Mouse (Mus musculus) hindbrain, postnatal 0 days (tissue): ENCODE data around the gene Tom1. TPM values are rescaled to one million over a fixed set of nuclear protein-coding genes. Genes with fewer than 3 reads are reported as not detected.

Experiments
- ATAC-seq: fragments of 200-750 bp; cut with Nextera tagmentation; 2 replicates; pipeline ENCODE4 v1.8.0; 2017; ENCODE audit warnings: mild to moderate bottlenecking, moderate TSS enrichment, moderate library complexity
- DNase-seq: peaks from one replicate; pipeline ENCODE4 v3.0.0-alpha.2; 2015; ENCODE audit warnings: low spot score
- H3K27ac ChIP-seq: fragments of 300-500 bp; sonication (generic); 2 replicates; pipeline ENCODE4 v1.5.1; 2014; ENCODE audit warnings: mild to moderate bottlenecking
- H3K27me3 ChIP-seq: fragments of 300-500 bp; sonication (generic); 2 replicates; pipeline ENCODE4 v1.6.1; 2014; ENCODE audit warnings: low read length, mixed read lengths; ENCODE audit not compliant: insufficient read depth
- H3K36me3 ChIP-seq: fragments of 300-500 bp; sonication (generic); 2 replicates; pipeline ENCODE4 v1.6.1; 2014; ENCODE audit warnings: low read length, mixed read lengths; ENCODE audit not compliant: insufficient read depth
- H3K4me1 ChIP-seq: fragments of 300-500 bp; sonication (generic); 2 replicates; pipeline ENCODE4 v1.6.1; 2014; ENCODE audit warnings: antibody characterized with exemption, low read length, mixed read lengths; ENCODE audit not compliant: insufficient read depth
- H3K4me2 ChIP-seq: fragments of 300-500 bp; sonication (generic); 2 replicates; pipeline ENCODE4 v1.6.1; 2014; ENCODE audit warnings: low read depth, mild to moderate bottlenecking, low read length, moderate library complexity, mixed read lengths
- H3K4me3 ChIP-seq: fragments of 300-500 bp; sonication (generic); 2 replicates; pipeline ENCODE4 v1.5.1; 2014; ENCODE audit warnings: low read length
- H3K9ac ChIP-seq: fragments of 300-500 bp; sonication (generic); replicated peaks from 2 replicates; pipeline ENCODE4 v1.6.1; 2014; ENCODE audit warnings: mild to moderate bottlenecking, low read length, moderate library complexity, mixed read lengths
- H3K9me3 ChIP-seq: fragments of 300-500 bp; sonication (generic); 2 replicates; pipeline ENCODE4 v1.6.1; 2016; ENCODE audit warnings: low read length, mixed read lengths
- CTCF ChIP-seq: IDR thresholded peaks from 2 replicates; pipeline ENCODE4 v1.5.1; 2016; ENCODE audit warnings: antibody characterized with exemption, control low read depth, low read depth
- WGBS: fragments of 180-500 bp; shearing (Covaris S2); extraction: QIAGEN DNeasy Blood & Tissue Kit; methylation state at CpG from one replicate; pipeline ENCODE4 v1.1.7; 2014; 5-methylcytosine and 5-hydroxymethylcytosine counted together
- polyA plus RNA-seq: library from polyadenylated mRNA; unstranded; fragments of >200 nt; fragmentation: Nextera tagmentation; extraction: Ambion mirVana; gene quantifications from 2 replicates; pipeline ENCODE4 v1.2.1, GENCODE M21; 2015
- total RNA-seq: library from RNA; depleted of rRNA; stranded (reverse); fragments of >200 nt; gene quantifications from 2 replicates; pipeline ENCODE4 v1.2.3, GENCODE M21; 2014

Tom1 gene
- total and polyA plus RNA-seq, 2 experiments from 2014 or later = 45.9 to 48.2 TPM

DNA sequence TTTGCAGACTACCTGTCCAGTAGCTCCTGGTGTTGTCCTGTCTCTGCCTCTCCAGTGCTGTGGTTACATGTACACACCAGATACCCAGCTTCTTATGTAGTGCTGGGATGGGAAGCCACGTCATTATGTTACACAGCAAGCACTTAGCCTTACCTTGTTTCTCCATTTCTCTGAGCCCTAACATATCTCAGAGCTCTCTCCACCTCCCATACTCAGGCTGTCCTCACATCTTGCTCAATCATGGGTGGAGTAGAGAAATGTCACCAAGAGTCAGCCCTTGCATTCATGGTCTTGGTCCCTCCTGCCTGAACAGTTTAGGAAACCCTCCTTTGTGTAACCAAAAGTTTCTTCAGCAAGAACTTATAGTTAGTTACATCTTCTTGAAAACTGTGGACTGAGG is 6.2 kb downstream of the Tom1 start:
- DNase-seq (no peak), ATAC-seq (no peak)
- no peak for TF ChIP-seq CTCF
- H3K27me3 ChIP-seq = no peaks in the 10 kb centered on the region
- no peak overlapping the region for H3K9ac ChIP-seq
- no peaks in the 10 kb centered on the region for H3K9me3 ChIP-seq
- no peaks in the 10 kb centered on the region for H3K4me1 ChIP-seq
- no peaks in the 10 kb centered on the region for H3K36me3 ChIP-seq
- no peak overlapping the region for H3K4me3 ChIP-seq
- no peak overlapping the region for H3K27ac ChIP-seq
- 76% methylated on average over 1 of the region's 1 CpGs for WGBS
- H3K4me2 ChIP-seq = no peak overlapping the region

- WGBS = 85% methylated on average over 2 of the region's 2 CpGs
- DNase-seq (no peak), ATAC-seq (no peak)
- Histone ChIP-seq H3K27ac (no peak overlapping the region), H3K36me3 (no peaks in the 10 kb centered on the region), H3K4me3 (no peak overlapping the region), H3K27me3 (no peaks in the 10 kb centered on the region), H3K4me2 (no peak overlapping the region), H3K9me3 (no peaks in the 10 kb centered on the region), H3K9ac (no peak overlapping the region), H3K4me1 (no peaks in the 10 kb centered on the region)
- no peak for TF ChIP-seq CTCF
These were observed 8.7 kb downstream of the Tom1 start for GRCm38 (mm10) chr8:75042171-75042570.

- WGBS = 100% methylated on average over 1 of the region's 1 CpGs
- no peak overlapping the region for H3K4me2 ChIP-seq
- DNase-seq = no peak
- no peak overlapping the region for H3K9ac ChIP-seq
- H3K4me3 ChIP-seq = no peak overlapping the region
- H3K9me3 ChIP-seq = no peaks in the 10 kb centered on the region
- H3K27ac ChIP-seq = no peak overlapping the region
- H3K4me1 ChIP-seq = no peaks in the 10 kb centered on the region
- H3K27me3 ChIP-seq = no peaks in the 10 kb centered on the region
- no peak for ATAC-seq
- no peaks in the 10 kb centered on the region for H3K36me3 ChIP-seq
- TF ChIP-seq CTCF = no peak
These were observed 9.5 kb downstream of the Tom1 start for GRCm38 (mm10) chr8:75042974-75043373.

DNA sequence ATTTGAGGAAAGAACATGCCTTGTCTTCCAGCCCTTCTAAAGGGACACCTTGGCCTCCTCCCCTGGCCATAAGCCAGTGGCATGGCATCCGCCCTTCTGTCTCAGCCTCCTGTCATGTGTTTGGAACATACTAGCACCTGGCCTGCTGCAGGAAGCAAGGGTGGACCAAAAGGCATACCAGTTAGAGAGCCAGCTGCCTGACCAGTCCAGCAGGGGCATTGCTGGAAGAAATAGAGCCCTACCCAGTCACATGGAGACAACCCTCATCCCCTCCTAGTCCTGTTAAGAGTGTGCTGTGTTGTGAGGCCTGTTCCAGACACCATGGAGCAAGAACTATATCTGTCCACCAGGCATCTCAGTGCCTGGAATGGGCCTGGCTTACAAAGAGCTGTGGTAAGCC is 12.8 kb downstream of the Tom1 start:
- no peak overlapping the region for H3K27ac ChIP-seq
- 0 out of 2 replicates have a peak, but pooled peaks cover 4% of the 10 kb centered on the region for H3K36me3 ChIP-seq
- no peak overlapping the region for H3K4me2 ChIP-seq
- H3K9ac ChIP-seq = no peak overlapping the region
- ATAC-seq (no peak), DNase-seq (no peak)
- H3K4me1 ChIP-seq = no peaks in the 10 kb centered on the region
- no peaks in the 10 kb centered on the region for H3K27me3 ChIP-seq
- WGBS = 87% methylated on average over 1 of the region's 1 CpGs
- H3K4me3 ChIP-seq = no peak overlapping the region
- no peak for TF ChIP-seq CTCF
- H3K9me3 ChIP-seq = no peaks in the 10 kb centered on the region

GRCm38 (mm10) chr8:75047784-75048183 is 14.3 kb downstream of the Tom1 start:
- DNase-seq (no peak), ATAC-seq (no peak)
- H3K4me1 ChIP-seq = no peaks in the 10 kb centered on the region
- WGBS = 87% methylated on average over 3 of the region's 3 CpGs
- H3K27ac ChIP-seq = no peak overlapping the region
- 0 out of 2 replicates have a peak, but pooled peaks cover 4% of the 10 kb centered on the region for H3K36me3 ChIP-seq
- H3K9ac ChIP-seq = no peak overlapping the region
- H3K27me3 ChIP-seq = no peaks in the 10 kb centered on the region
- no peak overlapping the region for H3K4me2 ChIP-seq
- no peaks in the 10 kb centered on the region for H3K9me3 ChIP-seq
- H3K4me3 ChIP-seq = no peak overlapping the region
- TF ChIP-seq CTCF = no peak

DNA sequence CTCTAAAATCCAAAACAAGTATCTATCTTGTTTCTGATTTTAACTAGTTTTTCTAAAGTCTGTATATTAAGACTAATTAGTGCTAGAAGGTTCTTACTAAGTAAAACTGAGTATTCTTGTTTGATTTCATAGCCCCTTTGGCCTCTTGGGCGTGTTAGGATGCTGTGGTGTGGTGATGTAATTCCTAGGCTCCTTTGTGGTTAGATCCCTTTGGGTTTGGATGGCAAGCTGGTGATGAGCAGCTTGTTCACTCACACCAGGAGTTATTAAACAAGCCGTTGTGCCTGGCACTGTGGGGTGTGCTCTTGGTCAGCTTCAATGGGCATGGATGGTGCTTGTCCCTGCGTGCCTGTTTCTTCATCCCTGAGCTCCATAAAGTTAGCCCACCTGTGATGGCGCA is 19.8 kb downstream of the Tom1 start:
- no peak for TF ChIP-seq CTCF
- Histone ChIP-seq H3K9me3 (no peaks in the 10 kb centered on the region), H3K4me2 (no peak overlapping the region), H3K27me3 (no peaks in the 10 kb centered on the region), H3K9ac (no peak overlapping the region), H3K36me3 (peaks cover 8% of the 10 kb centered on the region; the same call in 1 of the 2 replicates), H3K4me1 (no peaks in the 10 kb centered on the region), H3K27ac (no peak overlapping the region), H3K4me3 (no peak overlapping the region)
- WGBS = 88% methylated on average over 4 of the region's 4 CpGs
- DNase-seq (no peak), ATAC-seq (no peak)

GRCm38 (mm10) chr8:75055673-75056072 is 22.2 kb downstream of the Tom1 start:
- no peaks in the 10 kb centered on the region for H3K27me3 ChIP-seq
- DNase-seq = no peak
- no peak for ATAC-seq
- H3K4me1 ChIP-seq = no peaks in the 10 kb centered on the region
- H3K27ac ChIP-seq = no peak overlapping the region
- TF ChIP-seq CTCF = no peak
- H3K36me3 ChIP-seq = peaks cover 9% of the 10 kb centered on the region; the same call in 1 of the 2 replicates
- no peak overlapping the region for H3K4me3 ChIP-seq
- no peaks in the 10 kb centered on the region for H3K9me3 ChIP-seq
- WGBS = 94% methylated on average over 2 of the region's 2 CpGs
- H3K9ac ChIP-seq = no peak overlapping the region
- no peak overlapping the region for H3K4me2 ChIP-seq
